Mouse (Mus musculus): Measurements from ENCODE around the gene Arhgef10l. TPM values are rescaled to one million over a fixed set of nuclear protein-coding genes. Genes with fewer than 3 reads are reported as not detected.
A peak's percentile ranks its signal among the peaks of the same experiment; 100 is the strongest.

Gene Arhgef10l
- total RNA-seq, 2 experiments from 2014 or later, result 45.5 to 60.7 TPM

GRCm38 (mm10) chr4:140636312-140636996, 29.4 kb downstream of the Arhgef10l start:
- DNase-seq (ENCODE audit: low spot score in 2 of 2), result no peak

- DNase-seq (ENCODE audit: low spot score in 2 of 2), result no peak
These were observed 30.9 kb downstream of the Arhgef10l start for GRCm38 (mm10) chr4:140634861-140635388.

- DNase-seq (ENCODE audit: low spot score in 2 of 2), result no peak
These were observed 34.4 kb downstream of the Arhgef10l start for GRCm38 (mm10) chr4:140631276-140631849.

GRCm38 (mm10) chr4:140630651-140631241, 35.1 kb downstream of the Arhgef10l start:
- no peak for DNase-seq (ENCODE audit: low spot score in 2 of 2)

GRCm38 (mm10) chr4:140630136-140630535, 35.7 kb downstream of the Arhgef10l start:
- no peak for DNase-seq (ENCODE audit: low spot score in 2 of 2)

- DNase-seq (ENCODE audit: low spot score in 2 of 2), result no peak
These were observed 36.8 kb downstream of the Arhgef10l start for GRCm38 (mm10) chr4:140628971-140629370.

- DNase-seq (ENCODE audit: low spot score in 2 of 2), result no peak
These were observed 37.3 kb downstream of the Arhgef10l start for GRCm38 (mm10) chr4:140628412-140628943.

GRCm38 (mm10) chr4:140625651-140626525, 39.9 kb downstream of the Arhgef10l start:
- DNase-seq (ENCODE audit: low spot score in 2 of 2), result no peak

GRCm38 (mm10) chr4:140624468-140625176, 41.2 kb downstream of the Arhgef10l start:
- DNase-seq (ENCODE audit: low spot score in 2 of 2), result peak; percentile 66 to 77

- DNase-seq (ENCODE audit: low spot score in 2 of 2), result no peak
These were observed 41.7 kb downstream of the Arhgef10l start for GRCm38 (mm10) chr4:140624087-140624467.

- no peak for DNase-seq (ENCODE audit: low spot score in 2 of 2)
These were observed 43.0 kb downstream of the Arhgef10l start for GRCm38 (mm10) chr4:140622819-140623218.

- DNase-seq (ENCODE audit: low spot score in 2 of 2), result no peak
These were observed 45.3 kb downstream of the Arhgef10l start for GRCm38 (mm10) chr4:140620496-140620895.

GRCm38 (mm10) chr4:140617391-140618385, 48.1 kb downstream of the Arhgef10l start:
- DNase-seq (ENCODE audit: low spot score in 2 of 2), result peak in 1 of 2 experiments; percentile 50

- DNase-seq (ENCODE audit: low spot score in 2 of 2), result no peak
These were observed 48.9 kb downstream of the Arhgef10l start for GRCm38 (mm10) chr4:140616894-140617293.

GRCm38 (mm10) chr4:140616196-140616595, 49.6 kb downstream of the Arhgef10l start:
- DNase-seq (ENCODE audit: low spot score in 2 of 2), result no peak

- DNase-seq (ENCODE audit: low spot score in 2 of 2), result no peak
These were observed 50.0 kb downstream of the Arhgef10l start for GRCm38 (mm10) chr4:140615771-140616170.

GRCm38 (mm10) chr4:140614553-140614952, 51.3 kb downstream of the Arhgef10l start:
- DNase-seq (ENCODE audit: low spot score in 2 of 2), result no peak

- DNase-seq (ENCODE audit: low spot score in 2 of 2), result no peak
These were observed 51.7 kb downstream of the Arhgef10l start for GRCm38 (mm10) chr4:140614145-140614544.
